Mouse (Mus musculus): ENCODE data around the gene Nkiras1. TPM values are rescaled to one million over a fixed set of nuclear protein-coding genes. Genes with fewer than 3 reads are reported as not detected.

Nkiras1 gene
- polyA plus RNA-seq, 1 experiment from 2014 or later, result 19.3 TPM

- Histone ChIP-seq H3K27me3 (no peaks in the 10 kb centered on the region), H3K4me2 (no peak overlapping the region)
- ATAC-seq (ENCODE audit: low FRiP score), result no peak
Observed at GRCm38 (mm10) chr14:18286441-18286840, 15.5 kb downstream of the Nkiras1 start.

GRCm38 (mm10) chr14:18287391-18287790 is 16.5 kb downstream of the Nkiras1 start:
- ATAC-seq (ENCODE audit: low FRiP score), result no peak
- Histone ChIP-seq H3K4me3 (replicated peaks) (no peak overlapping the region), H3K9me3 (no peaks in the 10 kb centered on the region), H3K4me1 (no peaks in the 10 kb centered on the region), H3K27ac (no peak overlapping the region), H3K27me3 (no peaks in the 10 kb centered on the region), H3K4me2 (no peak overlapping the region), H3K9ac (no peak overlapping the region), H3K36me3 (replicated peaks) (peaks cover 4% of the 10 kb centered on the region; the same call in 1 of the 2 replicates)
- 86% methylated on average over 2 of the region's 2 CpGs for WGBS

More at GRCm38 (mm10) chr14:18286441-18286840, 15.5 kb downstream of the Nkiras1 start:
- Histone ChIP-seq H3K9ac (no peak overlapping the region), H3K27ac (no peak overlapping the region), H3K36me3 (replicated peaks) (peaks cover 11% of the 10 kb centered on the region; the same call in 1 of the 2 replicates), H3K4me3 (replicated peaks) (no peak overlapping the region), H3K9me3 (no peaks in the 10 kb centered on the region), H3K4me1 (no peaks in the 10 kb centered on the region)
- 93% methylated on average over 2 of the region's 2 CpGs for WGBS

- no peak overlapping the region for H3K9ac ChIP-seq
- H3K4me2 ChIP-seq, result no peak overlapping the region
- no peaks in the 10 kb centered on the region; the same call in 1 of the 2 replicates for H3K36me3 ChIP-seq (replicated peaks)
- no peaks in the 10 kb centered on the region for H3K27me3 ChIP-seq
- no peaks in the 10 kb centered on the region for H3K4me1 ChIP-seq
- no peak overlapping the region for H3K4me3 ChIP-seq (replicated peaks)
- no peaks in the 10 kb centered on the region for H3K9me3 ChIP-seq
- ATAC-seq (ENCODE audit: low FRiP score), result no peak
- WGBS, result 94% methylated on average over 3 of the region's 3 CpGs
- no peak overlapping the region for H3K27ac ChIP-seq
Observed at GRCm38 (mm10) chr14:18292111-18292510, 21.2 kb downstream of the Nkiras1 start.

DNA sequence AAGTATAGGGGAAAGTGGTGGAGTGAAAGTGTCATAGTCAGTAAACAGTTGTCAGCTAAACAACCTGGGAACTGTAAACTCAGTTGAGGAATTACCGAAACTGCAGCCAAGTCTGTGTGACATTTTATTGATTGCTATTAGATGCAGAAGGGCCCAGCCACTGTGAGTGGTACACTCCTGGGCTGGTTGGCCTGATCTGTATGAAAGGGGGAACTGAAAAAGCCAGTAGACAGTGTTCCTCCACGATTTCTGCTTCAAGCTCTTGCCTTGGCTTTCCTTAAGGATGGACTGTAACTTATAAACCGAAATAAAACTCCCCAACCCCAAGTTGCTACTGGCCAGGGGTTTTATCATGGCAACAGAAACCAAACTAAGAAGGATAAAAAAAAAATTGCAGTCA is 21.6 kb downstream of the Nkiras1 start:
- Histone ChIP-seq H3K27me3 (no peaks in the 10 kb centered on the region), H3K9ac (no peak overlapping the region), H3K36me3 (replicated peaks) (no peaks in the 10 kb centered on the region; the same call in 1 of the 2 replicates), H3K9me3 (no peaks in the 10 kb centered on the region), H3K4me3 (replicated peaks) (no peak overlapping the region), H3K4me1 (no peaks in the 10 kb centered on the region), H3K4me2 (no peak overlapping the region), H3K27ac (no peak overlapping the region)
- 91% methylated on average over 3 of the region's 3 CpGs for WGBS
- no peak for ATAC-seq (ENCODE audit: low FRiP score)

DNA sequence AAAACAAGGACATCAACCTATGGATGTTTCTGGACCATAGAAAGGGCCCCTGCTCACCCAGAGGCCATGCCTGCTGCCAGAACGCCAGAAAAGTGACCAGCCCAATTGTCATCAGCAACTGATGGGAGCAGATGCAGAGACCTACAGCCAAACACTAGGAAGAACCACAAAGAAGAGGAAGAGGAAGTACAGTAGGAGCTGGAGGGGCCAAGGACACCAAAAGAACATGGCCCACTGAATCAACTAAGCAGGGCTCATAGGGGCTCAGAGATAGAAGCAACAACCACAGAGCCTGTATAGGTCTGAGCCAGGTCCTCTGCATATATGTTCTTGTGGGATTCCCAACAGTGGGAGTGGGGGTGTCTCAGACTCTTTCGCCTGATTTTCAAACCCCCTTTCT is 26.5 kb downstream of the Nkiras1 start:
- Histone ChIP-seq H3K4me3 (replicated peaks) (no peak overlapping the region), H3K9ac (no peak overlapping the region)
- ATAC-seq (ENCODE audit: low FRiP score), result no peak

GRCm38 (mm10) chr14:18298874-18299273 is 27.9 kb downstream of the Nkiras1 start:
- no peak overlapping the region for H3K4me2 ChIP-seq
- no peaks in the 10 kb centered on the region for H3K27me3 ChIP-seq
- no peaks in the 10 kb centered on the region for H3K4me1 ChIP-seq
- ATAC-seq (ENCODE audit: low FRiP score), result no peak
- H3K9ac ChIP-seq, result no peak overlapping the region
- H3K27ac ChIP-seq, result no peak overlapping the region
- no peaks in the 10 kb centered on the region for H3K9me3 ChIP-seq
- WGBS, result 93% methylated on average over 2 of the region's 2 CpGs
- H3K4me3 ChIP-seq (replicated peaks), result no peak overlapping the region
- no peaks in the 10 kb centered on the region; the same call in 1 of the 2 replicates for H3K36me3 ChIP-seq (replicated peaks)

More for the DNA sequence above, 26.5 kb downstream of the Nkiras1 start:
- Histone ChIP-seq H3K27ac (no peak overlapping the region), H3K9me3 (no peaks in the 10 kb centered on the region), H3K27me3 (no peaks in the 10 kb centered on the region), H3K36me3 (replicated peaks) (no peaks in the 10 kb centered on the region; the same call in 1 of the 2 replicates), H3K4me1 (no peaks in the 10 kb centered on the region), H3K4me2 (no peak overlapping the region)
- WGBS, result 90% methylated on average over 2 of the region's 2 CpGs

DNA sequence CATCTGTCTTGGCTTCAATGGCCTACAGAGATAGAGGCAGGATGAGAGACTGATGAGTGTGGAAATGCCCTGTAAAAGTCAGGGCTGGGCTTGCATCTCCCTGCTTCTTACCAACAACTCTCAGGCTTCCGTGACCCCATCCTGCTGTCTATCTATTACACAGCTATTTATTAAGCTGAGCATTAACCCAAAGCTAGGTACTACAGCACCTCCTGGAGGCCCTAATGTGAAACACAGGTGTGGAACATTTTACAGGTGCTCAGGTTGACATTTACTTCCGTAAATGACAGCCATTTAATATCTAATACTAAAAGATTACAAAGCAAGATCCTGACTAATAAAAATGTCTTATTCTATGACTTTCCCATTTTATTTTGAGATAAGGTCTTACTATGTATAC is 29.7 kb downstream of the Nkiras1 start:
- no peak for ATAC-seq (ENCODE audit: low FRiP score)
- H3K9me3 ChIP-seq, result no peaks in the 10 kb centered on the region
- H3K4me3 ChIP-seq (replicated peaks), result no peak overlapping the region
- H3K4me1 ChIP-seq, result no peaks in the 10 kb centered on the region
- no peak overlapping the region for H3K4me2 ChIP-seq
- H3K36me3 ChIP-seq (replicated peaks), result peaks cover 2% of the 10 kb centered on the region; the same call in 1 of the 2 replicates
- 99% methylated on average over 2 of the region's 2 CpGs for WGBS
- H3K9ac ChIP-seq, result no peak overlapping the region
- H3K27ac ChIP-seq, result no peak overlapping the region
- H3K27me3 ChIP-seq, result no peaks in the 10 kb centered on the region

- no peak overlapping the region for H3K9ac ChIP-seq
- no peaks in the 10 kb centered on the region for H3K27me3 ChIP-seq
- H3K4me1 ChIP-seq, result no peaks in the 10 kb centered on the region
- no peak overlapping the region for H3K4me2 ChIP-seq
- no peak for ATAC-seq (ENCODE audit: low FRiP score)
- no peak overlapping the region for H3K4me3 ChIP-seq (replicated peaks)
- H3K36me3 ChIP-seq (replicated peaks), result peaks cover 3% of the 10 kb centered on the region; the same call in 1 of the 2 replicates
- WGBS, result 86% methylated on average over 3 of the region's 3 CpGs
- H3K27ac ChIP-seq, result no peak overlapping the region
- no peaks in the 10 kb centered on the region for H3K9me3 ChIP-seq
Observed at GRCm38 (mm10) chr14:18301591-18301990, 30.7 kb downstream of the Nkiras1 start.

- H3K27ac ChIP-seq, result no peak overlapping the region
- H3K4me2 ChIP-seq, result no peak overlapping the region
- no peaks in the 10 kb centered on the region for H3K4me1 ChIP-seq
- H3K9ac ChIP-seq, result no peak overlapping the region
- H3K36me3 ChIP-seq (replicated peaks), result peaks cover 3% of the 10 kb centered on the region; the same call in 1 of the 2 replicates
- no peaks in the 10 kb centered on the region for H3K9me3 ChIP-seq
- H3K4me3 ChIP-seq (replicated peaks), result no peak overlapping the region
- H3K27me3 ChIP-seq, result no peaks in the 10 kb centered on the region
- WGBS, result 79% methylated on average over 3 of the region's 3 CpGs
- no peak for ATAC-seq (ENCODE audit: low FRiP score)
Observed at GRCm38 (mm10) chr14:18302750-18303149, 31.8 kb downstream of the Nkiras1 start.

- Histone ChIP-seq H3K27ac (no peak overlapping the region), H3K27me3 (no peaks in the 10 kb centered on the region), H3K4me2 (no peak overlapping the region), H3K4me1 (no peaks in the 10 kb centered on the region), H3K9me3 (no peaks in the 10 kb centered on the region), H3K9ac (no peak overlapping the region), H3K36me3 (replicated peaks) (peaks cover 3% of the 10 kb centered on the region; the same call in 1 of the 2 replicates), H3K4me3 (replicated peaks) (no peak overlapping the region)
- no peak for ATAC-seq (ENCODE audit: low FRiP score)
- 87% methylated on average over 4 of the region's 4 CpGs for WGBS
Observed at GRCm38 (mm10) chr14:18303262-18303661, 32.3 kb downstream of the Nkiras1 start.

GRCm38 (mm10) chr14:18304165-18304564 is 33.2 kb downstream of the Nkiras1 start:
- Histone ChIP-seq H3K36me3 (replicated peaks) (peaks cover 3% of the 10 kb centered on the region; the same call in 1 of the 2 replicates), H3K27ac (no peak overlapping the region), H3K27me3 (no peaks in the 10 kb centered on the region), H3K4me3 (replicated peaks) (no peak overlapping the region), H3K9ac (no peak overlapping the region), H3K4me2 (no peak overlapping the region), H3K4me1 (no peaks in the 10 kb centered on the region), H3K9me3 (no peaks in the 10 kb centered on the region)
- WGBS, result 97% methylated on average over 5 of the region's 5 CpGs
- no peak for ATAC-seq (ENCODE audit: low FRiP score)

GRCm38 (mm10) chr14:18317457-18318411 is 46.8 kb downstream of the Nkiras1 start:
- Histone ChIP-seq H3K9me3 (no peaks in the 10 kb centered on the region), H3K27ac (no peak overlapping the region), H3K9ac (no peak overlapping the region), H3K4me1 (no peaks in the 10 kb centered on the region), H3K4me2 (no peak overlapping the region), H3K27me3 (no peaks in the 10 kb centered on the region), H3K36me3 (replicated peaks) (no peaks in the 10 kb centered on the region), H3K4me3 (replicated peaks) (no peak overlapping the region)
- 89% methylated on average over 11 of the region's 11 CpGs for WGBS
- no peak for ATAC-seq (ENCODE audit: low FRiP score)
